Mouse (Mus musculus) left cerebral cortex, postnatal 25 days (tissue): Measurements from ENCODE around the gene B3galt4. TPM values are rescaled to one million over a fixed set of nuclear protein-coding genes. Genes with fewer than 3 reads are reported as not detected.
"Not testable (repeated sequence)": the region's sequence is repeated elsewhere in the genome, so short reads cannot be mapped to it uniquely, and the experiment has no call there.

ENCODE experiments used
- DNase-seq, 2 experiments: peaks; one replicate each; pipeline ENCODE4 v3.0.0; 2022; ENCODE audit warnings: low spot score in 2 of 2, mixed read lengths in 1 of 2
- intact Hi-C: fragments of 180-260 bp; cut with DNase I; formaldehyde crosslinking; loops from one replicate; pipeline ENCODE4 v1.15.1; 2025
- total RNA-seq, 2 experiments: library from RNA; stranded (reverse); gene quantifications; 2 replicates each; pipeline ENCODE4 v1.2.3; 2021

B3galt4 gene
- total RNA-seq, 2 experiments from 2014 or later, result 5.8 to 6.4 TPM

DNA sequence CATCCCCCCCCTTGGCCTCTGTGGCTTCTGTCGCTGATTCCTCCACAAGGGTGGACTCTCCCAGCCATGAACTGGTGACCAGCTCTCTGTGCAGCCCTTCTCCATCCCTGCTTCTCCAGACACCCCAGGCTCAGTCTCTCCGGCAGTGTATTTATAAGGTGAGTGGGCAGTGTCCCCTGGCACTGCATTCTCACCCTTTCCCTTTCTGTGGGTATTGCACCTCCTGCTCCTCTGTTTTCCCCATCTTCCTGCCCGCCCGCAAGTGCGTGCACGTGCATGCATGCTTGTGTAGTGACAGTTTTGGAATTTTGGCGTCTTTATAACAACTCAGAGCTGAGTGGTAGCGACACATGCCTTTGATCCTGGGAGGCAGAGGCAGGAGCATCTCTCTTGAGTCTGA is 37.4 kb downstream of the B3galt4 start:
- intact Hi-C loops, result no loop called here
- DNase-seq, result no peak

DNA sequence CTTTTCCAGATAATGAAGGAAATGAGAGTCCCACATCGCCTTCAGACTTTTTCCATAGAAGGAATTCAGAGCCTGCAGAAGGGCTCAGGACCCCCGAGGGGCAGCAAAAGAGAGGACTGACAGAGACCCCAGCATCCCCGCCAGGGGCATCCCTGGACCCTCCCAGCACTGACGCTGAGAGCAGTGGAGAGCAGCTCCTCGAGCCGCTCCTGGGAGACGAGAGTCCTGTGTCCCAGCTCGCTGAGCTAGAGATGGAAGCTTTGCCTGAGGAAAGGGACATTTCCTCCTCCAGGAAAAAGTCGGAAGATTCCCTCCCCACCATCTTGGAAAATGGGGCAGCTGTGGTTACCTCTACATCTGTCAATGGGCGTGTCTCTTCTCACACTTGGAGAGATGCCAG is 38.0 kb downstream of the B3galt4 start:
- intact Hi-C loops, result no loop called here
- DNase-seq, result no peak

- DNase-seq, result no peak
- intact Hi-C loops, result no loop called here
These were observed 39.4 kb downstream of the B3galt4 start for GRCm38 (mm10) chr17:33911813-33912414.

GRCm38 (mm10) chr17:33911052-33911812 is 40.1 kb downstream of the B3galt4 start:
- intact Hi-C loops, result no loop called here
- DNase-seq, result no peak

DNA sequence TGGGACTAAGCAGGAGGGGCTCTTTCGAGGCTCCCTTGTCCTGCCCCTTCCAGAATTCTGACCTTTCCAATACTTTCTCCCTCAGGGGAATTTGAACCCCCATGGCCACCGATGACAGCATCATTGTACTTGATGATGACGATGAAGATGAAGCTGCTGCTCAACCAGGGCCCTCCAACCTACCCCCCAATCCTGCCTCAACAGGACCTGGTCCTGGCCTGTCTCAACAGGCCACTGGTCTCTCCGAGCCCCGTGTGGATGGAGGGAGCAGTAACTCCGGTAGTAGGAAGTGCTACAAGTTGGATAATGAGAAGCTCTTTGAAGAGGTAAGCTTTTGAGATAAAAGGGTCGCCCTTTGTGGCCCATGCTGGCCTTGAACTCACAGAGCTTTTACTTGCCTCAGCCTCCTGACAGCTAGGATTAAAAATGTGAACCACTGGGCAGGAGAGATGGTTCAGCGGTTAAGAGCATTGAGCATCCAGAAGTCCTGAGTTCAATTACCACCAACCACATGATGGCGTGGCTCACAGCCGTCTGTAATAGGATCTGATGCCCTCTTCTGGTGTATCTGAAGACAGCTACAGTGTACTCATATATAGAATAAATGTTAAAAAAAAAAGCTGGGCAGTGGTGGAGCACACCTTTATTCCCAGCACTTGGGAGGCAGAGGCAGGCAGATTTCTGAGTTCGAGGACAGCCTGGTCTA is 40.8 kb downstream of the B3galt4 start:
- no peak for DNase-seq

DNA sequence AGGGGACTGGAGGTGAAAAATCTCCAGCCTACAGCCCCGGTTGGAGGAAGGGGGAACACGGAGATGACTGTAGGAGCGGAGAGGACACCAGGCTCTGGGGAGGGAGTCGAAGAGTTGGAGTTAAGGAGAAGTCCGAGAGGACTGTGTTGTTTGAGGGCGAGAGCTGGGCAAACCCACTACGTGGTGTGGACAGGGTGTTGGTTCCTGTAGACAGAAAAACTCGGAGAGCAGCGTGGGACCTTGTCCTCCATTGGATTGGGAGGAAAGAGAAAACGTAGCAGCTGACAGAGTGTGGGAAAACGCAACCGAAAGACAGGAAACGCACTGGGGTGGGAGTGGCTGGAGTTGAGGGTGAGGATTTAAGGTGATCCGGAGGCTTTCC is 41.4 kb downstream of the B3galt4 start:
- intact Hi-C loops, result no loop called here
- DNase-seq, result peak in 1 of 2 experiments; percentile 42

More for the DNA sequence above, 40.8 kb downstream of the B3galt4 start:
- intact Hi-C loops, result no loop called here

DNA sequence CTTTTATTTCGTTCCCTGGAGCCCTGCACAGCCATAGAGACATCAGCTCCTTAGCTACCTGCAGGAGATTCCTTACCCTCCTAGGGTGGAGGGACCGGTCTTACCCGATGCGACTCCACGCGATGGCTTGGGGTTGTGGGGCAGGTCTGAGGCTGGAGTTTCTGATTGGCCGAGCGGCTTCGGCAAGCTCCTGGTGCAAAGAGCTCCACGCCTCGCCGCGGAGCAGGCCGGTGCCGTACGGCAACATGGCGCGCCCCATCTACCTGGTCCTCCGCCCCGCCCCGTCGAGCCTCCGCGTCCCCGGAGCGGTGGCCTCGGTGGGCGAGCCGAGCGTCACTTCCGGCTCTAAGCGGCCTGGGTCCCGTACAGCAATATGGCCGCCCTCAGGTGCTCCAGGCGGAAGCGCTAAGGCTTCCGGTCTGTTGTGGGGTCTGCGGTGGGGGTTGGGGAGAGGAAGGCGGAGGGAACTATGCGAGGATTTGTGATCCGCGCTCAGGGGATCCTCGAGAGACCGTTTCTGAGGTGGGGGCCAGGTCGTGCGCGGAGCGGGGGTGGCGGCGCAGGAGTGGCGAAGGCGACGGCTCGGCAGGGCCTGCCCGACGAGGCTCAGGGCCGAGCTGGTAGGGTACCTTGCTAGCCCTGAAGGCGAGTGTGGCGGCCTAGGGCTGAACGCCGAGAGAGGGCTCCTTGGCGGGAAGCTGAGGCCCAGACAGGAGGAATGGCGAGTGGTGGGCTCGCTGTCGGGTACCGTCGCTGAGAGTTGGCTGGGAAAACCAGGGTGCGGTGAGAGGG is 42.0 kb downstream of the B3galt4 start, which contains the start of gene Daxx:
Gene Daxx (plus strand): TSS at position 338 of the 792 bp plus-strand sequence.
- DNase-seq, result peak; percentile 99
- intact Hi-C loops, result no loop called here

GRCm38 (mm10) chr17:33908331-33909076 is 42.8 kb downstream of the B3galt4 start:
- intact Hi-C loops, result no loop called here
- DNase-seq, result peak in 1 of 2 experiments; percentile 52

- not testable (repeated sequence) for DNase-seq
These were observed 46.5 kb downstream of the B3galt4 start, which contains the start of gene Platr17 for GRCm38 (mm10) chr17:33904835-33905234. Platr17 (plus strand) TSS chr17:33905135.

DNA sequence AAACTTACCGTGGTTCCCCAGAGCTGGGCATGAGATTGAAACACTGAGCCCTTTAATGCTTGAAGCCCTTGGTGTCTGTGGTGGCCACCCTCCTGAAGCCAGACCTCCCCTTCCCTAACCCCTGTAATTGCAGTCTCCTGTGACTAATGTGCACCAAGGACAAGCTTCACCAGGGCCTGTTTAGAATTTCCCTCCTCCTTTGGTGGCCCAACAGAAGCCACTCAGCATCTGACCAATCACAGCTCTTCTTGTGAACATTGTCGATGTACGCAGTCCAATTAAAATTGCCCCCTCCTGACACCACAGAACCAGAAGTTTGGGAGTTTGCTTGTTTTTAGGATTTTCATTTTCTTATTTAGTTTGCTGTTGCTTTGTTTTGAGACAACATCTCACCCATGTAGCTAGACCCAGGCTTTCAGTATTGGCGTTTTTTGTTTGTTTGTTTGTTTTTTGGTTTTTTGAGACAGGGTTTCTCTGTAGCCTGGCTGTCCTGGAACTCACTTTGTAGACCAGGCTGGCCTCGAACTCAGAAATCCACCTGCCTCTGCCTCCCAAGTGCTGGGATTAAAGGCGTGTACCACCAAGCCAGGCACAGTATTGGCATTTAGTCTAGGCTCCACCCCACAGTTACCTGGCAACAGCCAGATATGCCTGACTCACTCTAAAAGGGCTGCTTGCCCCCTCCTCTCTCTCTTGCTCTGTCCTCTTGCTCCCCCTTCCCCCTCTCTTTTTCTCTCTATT is 47.2 kb downstream of the B3galt4 start:
- DNase-seq, intact Hi-C loops: not testable (repeated sequence)

More at GRCm38 (mm10) chr17:33904835-33905234, 46.5 kb downstream of the B3galt4 start, which contains the start of gene Platr17:
- intact Hi-C loops, result not testable (repeated sequence)

- intact Hi-C loops, result no loop called here
- DNase-seq, result no peak
These were observed 48.8 kb downstream of the B3galt4 start for GRCm38 (mm10) chr17:33902491-33902890.

DNA sequence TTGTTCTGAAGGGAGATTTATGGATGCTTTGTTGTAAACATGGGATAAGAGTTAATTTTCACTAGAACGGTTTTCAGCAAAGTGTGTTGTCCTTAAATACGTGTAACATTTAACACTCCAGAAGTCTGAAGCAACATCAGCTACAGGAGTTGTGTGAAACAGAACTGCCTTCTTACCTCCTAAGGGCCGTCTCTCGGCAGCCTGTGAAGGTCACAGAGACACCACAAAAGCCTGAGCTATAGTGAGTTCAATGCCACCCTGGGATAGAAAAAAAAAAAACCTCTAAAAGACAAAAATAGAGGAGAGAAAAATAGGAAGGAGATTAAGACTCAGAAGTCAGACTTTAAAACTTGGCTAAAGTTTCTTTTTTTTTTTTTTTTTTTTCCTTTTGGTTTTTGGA is 49.2 kb downstream of the B3galt4 start:
- DNase-seq, result no peak
- intact Hi-C loops, result no loop called here

GRCm38 (mm10) chr17:33901653-33902052 is 49.6 kb downstream of the B3galt4 start:
- intact Hi-C loops, result no loop called here
- no peak for DNase-seq

DNA sequence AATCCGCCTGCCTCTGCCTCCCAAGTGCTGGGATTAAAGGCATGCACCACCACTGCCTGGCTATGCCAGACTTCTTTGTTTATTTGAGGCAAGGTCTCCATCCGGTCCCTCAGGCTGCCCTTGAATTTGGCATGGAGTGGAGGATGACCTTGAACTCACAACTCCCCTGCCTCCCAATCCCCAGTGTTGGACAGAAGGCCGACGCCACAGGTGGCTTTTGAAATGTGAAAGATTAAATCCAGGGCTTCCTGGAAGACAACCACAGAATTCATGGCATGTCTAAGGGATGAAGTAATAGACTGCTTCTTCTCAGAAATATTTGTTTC is 50.3 kb downstream of the B3galt4 start:
- intact Hi-C loops, result no loop called here
- no peak for DNase-seq

- no peak for DNase-seq
- intact Hi-C loops, result no loop called here
These were observed 50.9 kb downstream of the B3galt4 start for GRCm38 (mm10) chr17:33900281-33900988.
